Mouse (Mus musculus): ENCODE results near the gene Rps6ka3. TPM values are rescaled to one million over a fixed set of nuclear protein-coding genes. Genes with fewer than 3 reads are reported as not detected.

Gene Rps6ka3
- polyA plus RNA-seq, 1 experiment from 2014 or later, result 6.7 TPM

DNA sequence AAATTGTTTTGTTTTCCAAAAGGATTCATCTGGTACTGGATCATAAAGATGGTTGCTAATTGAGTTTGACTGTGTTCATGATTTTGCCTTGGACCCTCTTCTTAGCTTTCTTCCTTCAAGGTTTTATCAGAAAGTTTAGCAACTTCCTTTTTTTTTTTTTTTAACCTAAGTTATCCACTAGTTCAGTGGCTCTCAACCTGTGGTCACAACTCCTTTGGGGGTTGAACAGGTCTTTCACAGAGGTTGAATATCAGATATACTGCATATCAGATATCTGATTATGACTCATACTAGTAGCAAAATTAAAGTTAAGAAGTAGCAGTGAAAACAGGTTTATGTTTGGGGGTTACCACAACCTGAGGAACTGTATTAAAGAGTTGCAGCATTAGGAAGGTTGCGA, 85.8 kb downstream of the Rps6ka3 start:
- Histone ChIP-seq H3K4me3 (ENCODE audit: low read depth, low read length) (no peak overlapping the region), H3K36me3 (ENCODE audit: control insufficient read depth, insufficient read depth, low read length) (no peaks in the 10 kb centered on the region), H3K9me3 (ENCODE audit: control insufficient read depth, low read length) (no peaks in the 10 kb centered on the region), H3K9ac (ENCODE audit: low read length) (no peak overlapping the region), H3K4me2 (ENCODE audit: low read length) (no peak overlapping the region), H3K4me1 (replicated peaks; ENCODE audit: control insufficient read depth, insufficient read depth, low read length) (no peaks in the 10 kb centered on the region), H3K27ac (ENCODE audit: low read depth) (no peak overlapping the region), H3K27me3 (replicated peaks; ENCODE audit: control insufficient read depth, insufficient read depth, low read length) (no peaks in the 10 kb centered on the region)
- DNase-seq (ENCODE audit: low spot score) (no peak), ATAC-seq (replicated peaks; ENCODE audit: low FRiP score, low TSS enrichment, low read depth) (no peak)
- WGBS, result 84% methylated on average over 1 of the region's 1 CpGs

DNA sequence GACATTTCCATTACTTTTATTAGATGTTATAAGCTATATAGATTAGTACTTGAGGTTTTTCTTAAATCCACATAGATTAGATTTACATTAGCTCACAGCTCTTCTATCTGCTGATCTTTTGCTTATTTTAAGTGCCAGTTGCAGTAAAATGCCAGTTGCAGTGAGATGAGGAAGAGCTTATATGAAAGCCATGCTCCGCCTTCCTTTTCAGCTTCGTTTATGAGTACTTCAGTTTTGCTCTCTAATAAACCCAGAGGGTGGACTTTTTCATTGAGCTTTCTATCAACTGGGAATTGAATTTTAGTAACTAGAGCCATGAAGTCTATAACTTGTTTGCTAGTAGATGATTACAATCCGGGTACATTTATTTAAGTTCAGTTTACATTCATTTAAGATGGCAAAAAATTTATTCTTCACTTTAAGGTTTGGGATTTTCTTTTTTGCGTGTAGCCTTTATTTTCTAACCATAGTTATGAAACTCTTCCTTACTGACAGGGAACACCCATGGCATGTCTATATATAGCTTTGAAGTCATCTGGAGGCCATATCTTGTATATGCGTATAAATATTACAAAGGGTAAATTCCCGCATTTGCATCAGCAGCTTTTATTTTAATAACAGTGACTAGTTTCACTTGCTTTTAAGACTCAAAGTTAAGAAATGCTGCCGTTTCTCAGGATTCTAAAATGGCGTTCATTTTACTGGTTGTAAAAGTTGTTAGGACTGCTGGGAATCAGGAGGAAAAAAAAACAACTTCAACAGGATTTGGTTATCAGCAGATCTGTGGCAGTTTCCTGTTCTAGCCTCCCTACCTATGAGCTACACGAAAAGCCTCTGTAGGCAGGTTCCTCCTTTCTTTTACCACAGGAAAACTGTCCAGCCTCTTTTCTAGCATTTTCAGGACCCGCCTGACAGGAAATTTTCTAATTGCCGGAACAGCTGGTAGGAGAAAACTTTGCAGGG, 92.5 kb downstream of the Rps6ka3 start:
- Histone ChIP-seq H3K27ac (ENCODE audit: low read depth) (no peak overlapping the region), H3K9me3 (ENCODE audit: control insufficient read depth, low read length) (no peaks in the 10 kb centered on the region), H3K4me3 (ENCODE audit: low read depth, low read length) (no peak overlapping the region), H3K4me1 (replicated peaks; ENCODE audit: control insufficient read depth, insufficient read depth, low read length) (no peaks in the 10 kb centered on the region), H3K27me3 (replicated peaks; ENCODE audit: control insufficient read depth, insufficient read depth, low read length) (no peaks in the 10 kb centered on the region), H3K4me2 (ENCODE audit: low read length) (no peak overlapping the region), H3K9ac (ENCODE audit: low read length) (no peak overlapping the region), H3K36me3 (ENCODE audit: control insufficient read depth, insufficient read depth, low read length) (no peaks in the 10 kb centered on the region)
- DNase-seq (ENCODE audit: low spot score) (no peak), ATAC-seq (replicated peaks; ENCODE audit: low FRiP score, low TSS enrichment, low read depth) (no peak)
- 76% methylated on average over 11 of the region's 11 CpGs for WGBS

DNA sequence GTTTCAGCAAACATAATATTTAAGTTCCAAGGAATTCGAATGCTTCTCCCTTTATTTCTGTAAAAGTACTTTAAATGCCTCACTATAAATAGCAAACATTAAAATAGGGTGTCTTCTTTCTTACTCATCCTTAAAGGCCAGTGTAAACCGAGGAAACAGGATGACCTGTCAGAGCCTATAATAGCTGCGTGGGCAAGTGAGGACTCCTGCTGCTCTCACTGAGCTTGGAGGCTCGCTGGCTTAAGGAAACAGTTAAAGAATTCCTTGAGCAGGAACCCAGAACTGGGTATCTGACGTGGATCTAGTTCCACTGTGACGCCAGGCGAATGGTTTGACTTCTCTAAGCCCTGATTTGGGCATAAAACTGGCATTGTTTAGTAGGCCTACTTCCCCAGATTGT, 105.2 kb downstream of the Rps6ka3 start:
- no peak overlapping the region for H3K9ac ChIP-seq (ENCODE audit: low read length)
- peaks cover 4% of the 10 kb centered on the region; the same call in 1 of the 2 replicates for H3K36me3 ChIP-seq (ENCODE audit: control insufficient read depth, insufficient read depth, low read length)
- DNase-seq (ENCODE audit: low spot score), result no peak
- no peak overlapping the region for H3K27ac ChIP-seq (ENCODE audit: low read depth)
- H3K4me3 ChIP-seq (ENCODE audit: low read depth, low read length), result no peak overlapping the region
- 81% methylated on average over 7 of the region's 7 CpGs for WGBS
- no peak overlapping the region for H3K4me2 ChIP-seq (ENCODE audit: low read length)
- H3K27me3 ChIP-seq (replicated peaks; ENCODE audit: control insufficient read depth, insufficient read depth, low read length), result no peaks in the 10 kb centered on the region
- H3K9me3 ChIP-seq (ENCODE audit: control insufficient read depth, low read length), result no peaks in the 10 kb centered on the region
- no peak for ATAC-seq (replicated peaks; ENCODE audit: low FRiP score, low TSS enrichment, low read depth)
- no peaks in the 10 kb centered on the region for H3K4me1 ChIP-seq (replicated peaks; ENCODE audit: control insufficient read depth, insufficient read depth, low read length)

DNA sequence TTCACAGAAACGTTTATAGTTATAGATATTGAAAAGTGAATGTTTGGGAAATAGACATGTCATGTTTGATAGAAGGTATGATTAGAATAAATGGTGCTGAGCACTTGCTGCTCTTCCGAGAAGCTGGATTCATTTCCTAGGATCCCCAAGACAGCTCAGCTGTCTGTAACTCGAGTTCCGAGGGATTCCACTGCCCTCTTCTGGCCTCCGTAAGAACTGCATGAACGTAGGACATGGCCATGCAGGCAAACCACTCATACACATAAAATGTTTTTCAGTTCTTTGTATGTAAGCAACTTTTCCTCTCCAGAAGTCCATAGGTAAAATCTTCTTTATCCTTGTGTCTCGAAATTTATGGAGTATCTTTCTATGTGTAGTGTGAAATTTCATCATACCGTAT, 111.2 kb downstream of the Rps6ka3 start:
- 23% methylated on average over 8 of the region's 8 CpGs for WGBS
- no peak for ATAC-seq (replicated peaks; ENCODE audit: low FRiP score, low TSS enrichment, low read depth)
- no peak overlapping the region for H3K27ac ChIP-seq (ENCODE audit: low read depth)
- H3K4me1 ChIP-seq (replicated peaks; ENCODE audit: control insufficient read depth, insufficient read depth, low read length), result no peaks in the 10 kb centered on the region
- no peak overlapping the region for H3K9ac ChIP-seq (ENCODE audit: low read length)
- no peak overlapping the region for H3K4me3 ChIP-seq (ENCODE audit: low read depth, low read length)
- H3K9me3 ChIP-seq (ENCODE audit: control insufficient read depth, low read length), result no peaks in the 10 kb centered on the region
- peak; percentile 83 for DNase-seq (ENCODE audit: low spot score)
- peaks cover 2% of the 10 kb centered on the region; the same call in 1 of the 2 replicates for H3K36me3 ChIP-seq (ENCODE audit: control insufficient read depth, insufficient read depth, low read length)
- H3K4me2 ChIP-seq (ENCODE audit: low read length), result no peak overlapping the region
- H3K27me3 ChIP-seq (replicated peaks; ENCODE audit: control insufficient read depth, insufficient read depth, low read length), result no peaks in the 10 kb centered on the region

DNA sequence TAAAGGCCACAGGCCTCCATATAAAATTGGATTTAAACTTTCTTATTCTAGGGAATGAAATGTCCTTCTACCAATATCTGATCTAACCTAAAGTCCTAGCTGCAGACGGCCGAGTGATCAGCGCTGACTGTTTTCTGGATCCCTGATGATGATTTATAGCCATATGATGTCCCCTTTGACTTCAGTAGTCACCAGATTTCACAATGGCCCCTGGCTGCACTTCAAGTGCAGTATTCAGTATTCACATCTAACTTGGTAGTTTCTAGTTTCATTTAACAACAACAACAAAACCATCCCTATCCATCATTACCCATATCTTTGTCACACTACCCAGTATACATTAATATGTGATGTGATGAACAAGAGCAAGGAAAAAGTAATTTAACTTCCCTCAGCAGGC, 154.4 kb downstream of the Rps6ka3 start:
- Histone ChIP-seq H3K4me1 (replicated peaks; ENCODE audit: control insufficient read depth, insufficient read depth, low read length) (no peaks in the 10 kb centered on the region), H3K27ac (ENCODE audit: low read depth) (no peak overlapping the region), H3K4me2 (ENCODE audit: low read length) (no peak overlapping the region), H3K4me3 (ENCODE audit: low read depth, low read length) (no peak overlapping the region), H3K9ac (ENCODE audit: low read length) (no peak overlapping the region), H3K36me3 (ENCODE audit: control insufficient read depth, insufficient read depth, low read length) (peaks cover 6% of the 10 kb centered on the region; the same call in 1 of the 2 replicates), H3K27me3 (replicated peaks; ENCODE audit: control insufficient read depth, insufficient read depth, low read length) (no peaks in the 10 kb centered on the region), H3K9me3 (ENCODE audit: control insufficient read depth, low read length) (no peaks in the 10 kb centered on the region)
- DNase-seq (ENCODE audit: low spot score) (no peak), ATAC-seq (replicated peaks; ENCODE audit: low FRiP score, low TSS enrichment, low read depth) (no peak)
- 87% methylated on average over 3 of the region's 3 CpGs for WGBS

DNA sequence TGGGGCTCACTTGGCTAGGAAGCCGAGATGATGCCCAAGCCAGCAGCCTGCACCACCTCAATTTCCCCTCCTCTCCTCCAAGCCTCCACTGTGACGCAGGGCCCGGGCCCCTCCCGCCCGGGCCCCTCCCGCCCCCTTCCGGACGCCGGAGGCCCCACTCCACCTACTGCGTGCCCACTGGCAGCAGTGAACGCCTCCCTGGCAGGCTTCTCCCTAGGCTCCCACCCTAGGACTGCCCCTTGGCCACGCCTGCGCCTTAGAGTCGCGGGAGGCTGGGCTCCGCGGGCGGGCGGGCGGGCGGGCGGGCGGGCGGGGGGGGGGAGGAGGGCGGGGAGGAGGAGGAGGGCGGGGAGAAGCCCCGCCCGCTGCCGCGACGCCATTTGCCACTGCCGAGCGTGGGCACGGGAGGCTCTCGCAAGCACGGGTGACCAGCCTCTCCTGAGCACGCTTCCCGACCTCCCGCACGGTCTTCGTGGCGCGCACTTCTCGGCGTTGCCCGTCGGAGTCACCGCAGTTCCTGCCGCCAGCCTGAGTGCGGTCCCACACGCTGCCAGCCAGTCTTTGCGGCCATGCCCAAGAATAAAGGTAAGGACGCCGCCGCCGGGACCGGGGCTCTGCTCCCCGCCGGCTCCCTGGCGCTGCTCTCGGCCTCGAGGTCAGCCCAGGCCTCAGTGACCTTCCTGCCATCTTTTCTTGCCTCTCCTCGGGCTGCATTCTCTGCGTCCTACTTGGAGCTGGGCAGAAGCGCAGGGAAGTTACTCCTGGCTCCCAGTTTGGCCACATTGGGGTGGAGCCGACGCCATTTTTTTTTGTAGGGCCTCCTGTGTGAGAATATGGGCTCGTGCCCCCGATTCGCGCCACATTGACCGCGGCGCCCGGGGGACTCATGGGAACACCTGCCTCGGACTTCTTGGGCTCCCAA, 162.0 kb downstream of the Rps6ka3 start, which contains the start of gene Eif1ax:
TSS of gene Eif1ax (plus strand) at position 348 of the 922 bp plus-strand sequence.
- 12% methylated on average over 50 of the region's 76 CpGs for WGBS
- Histone ChIP-seq H3K36me3 (ENCODE audit: control insufficient read depth, insufficient read depth, low read length) (no peaks in the 10 kb centered on the region; the same call in none of the 2 replicates), H3K9ac (ENCODE audit: low read length) (peak within 1 kb of the TSS; percentile 64), H3K9me3 (ENCODE audit: control insufficient read depth, low read length) (no peaks in the 10 kb centered on the region), H3K4me2 (ENCODE audit: low read length) (peak within 1 kb of the TSS; percentile 52), H3K27ac (ENCODE audit: low read depth) (peak within 1 kb of the TSS; percentile 65), H3K4me3 (ENCODE audit: low read depth, low read length) (peak within 1 kb of the TSS; percentile 56), H3K27me3 (replicated peaks; ENCODE audit: control insufficient read depth, insufficient read depth, low read length) (no peaks in the 10 kb centered on the region), H3K4me1 (replicated peaks; ENCODE audit: control insufficient read depth, insufficient read depth, low read length) (no peaks in the 10 kb centered on the region)
- peak; percentile 87 for DNase-seq (ENCODE audit: low spot score)
- ATAC-seq (replicated peaks; ENCODE audit: low FRiP score, low TSS enrichment, low read depth), result peak; percentile 98

DNA sequence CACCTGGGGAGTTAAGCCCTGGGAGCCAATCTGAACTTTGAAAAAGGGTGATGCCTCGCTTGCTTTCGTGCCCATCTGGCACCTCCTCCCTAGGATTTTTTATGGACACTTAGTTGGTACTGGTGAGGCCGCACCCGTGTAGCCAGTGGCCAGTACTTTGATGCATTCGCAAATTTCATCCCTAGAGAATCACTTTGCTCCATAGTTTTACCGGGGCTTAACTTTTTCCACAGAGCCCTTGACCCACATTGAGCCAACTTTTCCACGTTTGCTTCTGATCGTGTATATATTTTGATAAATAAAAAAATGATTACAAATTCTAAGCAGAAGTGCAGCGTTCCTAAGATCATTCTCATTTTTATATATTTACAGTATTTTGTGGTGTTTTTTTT, 162.6 kb downstream of the Rps6ka3 start:
- Histone ChIP-seq H3K4me1 (replicated peaks; ENCODE audit: control insufficient read depth, insufficient read depth, low read length) (no peaks in the 10 kb centered on the region), H3K4me2 (ENCODE audit: low read length) (peak overlapping the region; percentile 52), H3K27ac (ENCODE audit: low read depth) (peak overlapping the region; percentile 65; the same call in 1 of the 2 replicates), H3K4me3 (ENCODE audit: low read depth, low read length) (peak overlapping the region; percentile 56), H3K9me3 (ENCODE audit: control insufficient read depth, low read length) (no peaks in the 10 kb centered on the region), H3K9ac (ENCODE audit: low read length) (peak overlapping the region; percentile 64), H3K27me3 (replicated peaks; ENCODE audit: control insufficient read depth, insufficient read depth, low read length) (no peaks in the 10 kb centered on the region), H3K36me3 (ENCODE audit: control insufficient read depth, insufficient read depth, low read length) (no peaks in the 10 kb centered on the region; the same call in none of the 2 replicates)
- ATAC-seq (replicated peaks; ENCODE audit: low FRiP score, low TSS enrichment, low read depth) (no peak), DNase-seq (ENCODE audit: low spot score) (no peak)
- 10% methylated on average over 9 of the region's 9 CpGs for WGBS

DNA sequence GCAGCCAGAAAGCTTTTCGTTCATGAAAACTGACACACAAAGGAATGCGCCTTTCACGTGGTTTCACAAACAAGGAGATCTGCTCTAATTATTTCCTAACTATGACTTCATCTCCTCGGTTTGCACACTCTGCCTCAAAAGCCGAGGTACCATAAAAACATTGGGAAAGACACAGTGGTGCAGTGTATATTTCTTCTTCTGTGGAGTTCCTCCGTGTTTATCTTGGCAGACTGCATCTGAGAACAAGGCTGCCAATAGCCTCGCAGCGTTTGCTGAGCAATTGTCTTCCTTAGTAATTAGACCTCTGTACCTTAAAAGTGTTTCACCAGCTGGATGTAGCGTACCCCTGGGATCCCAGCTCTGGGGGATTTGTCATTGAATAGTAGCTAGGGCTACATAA, 177.0 kb downstream of the Rps6ka3 start:
- Histone ChIP-seq H3K4me3 (ENCODE audit: low read depth, low read length) (no peak overlapping the region), H3K27me3 (replicated peaks; ENCODE audit: control insufficient read depth, insufficient read depth, low read length) (no peaks in the 10 kb centered on the region), H3K9me3 (ENCODE audit: control insufficient read depth, low read length) (no peaks in the 10 kb centered on the region), H3K27ac (ENCODE audit: low read depth) (no peak overlapping the region), H3K4me1 (replicated peaks; ENCODE audit: control insufficient read depth, insufficient read depth, low read length) (no peaks in the 10 kb centered on the region), H3K9ac (ENCODE audit: low read length) (no peak overlapping the region), H3K4me2 (ENCODE audit: low read length) (no peak overlapping the region), H3K36me3 (ENCODE audit: control insufficient read depth, insufficient read depth, low read length) (peaks cover 36% of the 10 kb centered on the region)
- DNase-seq (ENCODE audit: low spot score), result no peak
- 78% methylated on average over 9 of the region's 9 CpGs for WGBS
- no peak for ATAC-seq (replicated peaks; ENCODE audit: low FRiP score, low TSS enrichment, low read depth)
